Mouse (Mus musculus) embryonic facial prominence, embryonic 10.5 days (tissue): ENCODE data around the gene Irf9. TPM values are rescaled to one million over a fixed set of nuclear protein-coding genes. Genes with fewer than 3 reads are reported as not detected.

Experiments
- DNase-seq: peaks from one replicate; pipeline ENCODE4 v3.0.0-alpha.2; 2017; ENCODE audit warnings: low spot score
- H3K27ac ChIP-seq: fragments of 300-500 bp; sonication (generic); replicated peaks from 2 replicates; pipeline ENCODE4 v1.5.1; 2016; ENCODE audit warnings: mild to moderate bottlenecking
- H3K27me3 ChIP-seq: fragments of 300-500 bp; sonication (generic); replicated peaks from 2 replicates; pipeline ENCODE4 v1.6.1; 2016; ENCODE audit warnings: low read depth, mild to moderate bottlenecking; ENCODE audit not compliant: poor library complexity, severe bottlenecking
- H3K36me3 ChIP-seq: fragments of 300-500 bp; sonication (generic); replicated peaks from 2 replicates; pipeline ENCODE4 v1.6.1; 2016; ENCODE audit warnings: mild to moderate bottlenecking, moderate library complexity
- H3K4me1 ChIP-seq: fragments of 300-500 bp; sonication (generic); 2 replicates; pipeline ENCODE4 v1.6.1; 2016
- H3K4me3 ChIP-seq: fragments of 300-500 bp; sonication (generic); 2 replicates; pipeline ENCODE4 v1.5.1; 2016; ENCODE audit warnings: mild to moderate bottlenecking, moderate library complexity
- H3K9me3 ChIP-seq: fragments of 300-500 bp; sonication (generic); 2 replicates; pipeline ENCODE4 v1.6.1; 2016; ENCODE audit warnings: mild to moderate bottlenecking
- WGBS: fragments of 180-500 bp; shearing (Covaris S2); methylation state at CpG from one replicate; pipeline ENCODE4 v1.1.7; 2016; 5-methylcytosine and 5-hydroxymethylcytosine counted together
- polyA plus RNA-seq: library from polyadenylated mRNA; unstranded; fragments of >200 nt; fragmentation: Nextera tagmentation; extraction: Ambion mirVana; gene quantifications from 2 replicates; pipeline ENCODE4 v1.2.1, GENCODE M21; 2016

The Irf9 gene
- polyA plus RNA-seq, 1 experiment from 2014 or later: 8.0 TPM

- WGBS: 93% methylated on average over 5 of the region's 5 CpGs
- Histone ChIP-seq H3K27me3 (no peaks in the 10 kb centered on the region), H3K4me1 (peaks cover 12% of the 10 kb centered on the region), H3K9me3 (no peaks in the 10 kb centered on the region), H3K4me3 (no peak overlapping the region), H3K27ac (no peak overlapping the region), H3K36me3 (peaks cover 44% of the 10 kb centered on the region)
- DNase-seq: no peak
Measured at GRCm38 (mm10) chr14:55658011-55658410, 54.6 kb downstream of the Irf9 start.

Other genes with a start within 250 kb of the Irf9 start
- gene Dhrs4, start 124.8 kb upstream of the Irf9 start, polyA plus RNA-seq: 77.3 and 88.4 TPM in 2 replicates
- gene Carmil3, start 112.9 kb upstream of the Irf9 start, polyA plus RNA-seq: 3.4 and 3.5 TPM in 2 replicates
- 0.59 and 0.64 TPM in 2 replicates for gene Cpne6, start 93.1 kb upstream of the Irf9 start, polyA plus RNA-seq
- 0.05 TPM in 1 of 2 replicates, not detected in the other for gene Nrl, start 78.6 kb upstream of the Irf9 start, polyA plus RNA-seq
- gene Pck2, start 63.3 kb upstream of the Irf9 start, polyA plus RNA-seq: 20.7 and 23.6 TPM in 2 replicates
- gene Dcaf11, start 43.6 kb upstream of the Irf9 start, polyA plus RNA-seq: 65.9 and 74.1 TPM in 2 replicates
- not detected in 2 replicates for gene A730061H03Rik, start 43.2 kb upstream of the Irf9 start, polyA plus RNA-seq
- gene Fitm1, start 28.0 kb upstream of the Irf9 start, polyA plus RNA-seq: 0.62 and 1.1 TPM in 2 replicates
- 105 and 108 TPM in 2 replicates for gene Psme1, start 25.4 kb upstream of the Irf9 start, polyA plus RNA-seq
- gene Emc9, start 18.3 kb upstream of the Irf9 start, polyA plus RNA-seq: 6.0 and 6.6 TPM in 2 replicates
- gene Psme2, start 12.5 kb upstream of the Irf9 start, polyA plus RNA-seq: 173 and 186 TPM in 2 replicates
- 18.6 and 21.4 TPM in 2 replicates for gene Rnf31, start 11.9 kb upstream of the Irf9 start, polyA plus RNA-seq
- 6.5 and 7.1 TPM in 2 replicates for gene Rec8, start 14.5 kb downstream of the Irf9 start, polyA plus RNA-seq
- gene Ipo4, start 32.4 kb downstream of the Irf9 start, polyA plus RNA-seq: 118 and 126 TPM in 2 replicates
- 0.89 and 1.4 TPM in 2 replicates for gene Gm49378, start 34.3 kb downstream of the Irf9 start, polyA plus RNA-seq
- 78.3 and 79.3 TPM in 2 replicates for gene Tm9sf1, start 40.2 kb downstream of the Irf9 start, polyA plus RNA-seq
- gene Tssk4, start 46.6 kb downstream of the Irf9 start, polyA plus RNA-seq: 0.74 and 0.82 TPM in 2 replicates
- 62.1 and 66.3 TPM in 2 replicates for gene Mdp1, start 56.9 kb downstream of the Irf9 start, polyA plus RNA-seq
- 60.7 and 64.7 TPM in 2 replicates for gene Gmpr2, start 68.4 kb downstream of the Irf9 start, polyA plus RNA-seq
- gene Nedd8, start 68.6 kb downstream of the Irf9 start, polyA plus RNA-seq: 628 and 638 TPM in 2 replicates
- gene Tinf2, start 78.2 kb downstream of the Irf9 start, polyA plus RNA-seq: 65.8 and 69.2 TPM in 2 replicates
- 0.70 and 0.90 TPM in 2 replicates for gene Tgm1, start 110.4 kb downstream of the Irf9 start, polyA plus RNA-seq
- gene Rabggta, start 118.7 kb downstream of the Irf9 start, polyA plus RNA-seq: 29.7 and 35.3 TPM in 2 replicates
- gene Dhrs1, start 142.1 kb downstream of the Irf9 start, polyA plus RNA-seq: 57.4 and 69.6 TPM in 2 replicates
- 59.1 and 64.5 TPM in 2 replicates for gene Nop9, start 142.1 kb downstream of the Irf9 start, polyA plus RNA-seq
- 0.16 TPM in 1 of 2 replicates, not detected in the other for gene Cideb, start 154.9 kb downstream of the Irf9 start, polyA plus RNA-seq
- 0.13 and 0.39 TPM in 2 replicates for gene Ltb4r2, start 157.9 kb downstream of the Irf9 start, polyA plus RNA-seq
- gene Ltb4r1, start 162.4 kb downstream of the Irf9 start, polyA plus RNA-seq: 0.10 and 0.35 TPM in 2 replicates
- gene Adcy4, start 180.5 kb downstream of the Irf9 start, polyA plus RNA-seq: 10.7 and 11.4 TPM in 2 replicates
- 21.4 and 24.1 TPM in 2 replicates for gene Ripk3, start 185.3 kb downstream of the Irf9 start, polyA plus RNA-seq
- 94.5 and 113 TPM in 2 replicates for gene Nfatc4, start 219.6 kb downstream of the Irf9 start, polyA plus RNA-seq